Mouse (Mus musculus) CH12.LX (cell line): Measurements from ENCODE around the gene Nop16.

Experiments used
- CTCF ChIP-seq, 2 experiments: IDR thresholded peaks in 1 of 2; conservative IDR thresholded peaks in 1 of 2; 2 replicates each; pipeline ENCODE4 v1.5.1; 2011 to 2012; ENCODE audit warnings: low read depth in 2 of 2, low read length in 2 of 2, improper control_type of control experiment in 1 of 2, inconsistent platforms in 1 of 2, mild to moderate bottlenecking in 1 of 2, moderate library complexity in 1 of 2
- EP300 ChIP-seq: IDR thresholded peaks from 2 replicates; pipeline ENCODE4 v1.6.1; 2011; ENCODE audit warnings: low read length, improper control_type of control experiment
- MAX ChIP-seq: IDR thresholded peaks from 2 replicates; pipeline ENCODE4 v1.6.1; 2011; ENCODE audit warnings: low read length, improper control_type of control experiment
- POLR2A ChIP-seq: IDR thresholded peaks from 2 replicates; pipeline ENCODE4 v1.6.1; 2011; ENCODE audit warnings: low read depth, mild to moderate bottlenecking, improper control_type of control experiment, low read length
- ZNF384 ChIP-seq: IDR thresholded peaks from 2 replicates; pipeline ENCODE4 v1.6.1; 2012; ENCODE audit warnings: low read depth, low read length, improper control_type of control experiment, inconsistent platforms

- no peak for TF ChIP-seq MAX
- no peak for TF ChIP-seq ZNF384
- TF ChIP-seq POLR2A, result no peak
- TF ChIP-seq CTCF (conservative IDR thresholded peaks at IDR 0.05 in 1 of 2, IDR thresholded peaks at IDR 0.05 in 1 of 2; ENCODE audit: low read depth in 2 of 2, low read length in 2 of 2), result no peak
- no peak for TF ChIP-seq EP300
Measured at GRCm38 (mm10) chr13:54593617-54594016, 3.7 kb upstream of the Nop16 start.
